Mouse (Mus musculus): ENCODE measurements around the gene Nmi. TPM values are rescaled to one million over a fixed set of nuclear protein-coding genes. Genes with fewer than 3 reads are reported as not detected.

The Nmi gene
- total and polyA plus RNA-seq, 3 experiments = 37.8 to 60.1 (median 51.9) TPM

DNA sequence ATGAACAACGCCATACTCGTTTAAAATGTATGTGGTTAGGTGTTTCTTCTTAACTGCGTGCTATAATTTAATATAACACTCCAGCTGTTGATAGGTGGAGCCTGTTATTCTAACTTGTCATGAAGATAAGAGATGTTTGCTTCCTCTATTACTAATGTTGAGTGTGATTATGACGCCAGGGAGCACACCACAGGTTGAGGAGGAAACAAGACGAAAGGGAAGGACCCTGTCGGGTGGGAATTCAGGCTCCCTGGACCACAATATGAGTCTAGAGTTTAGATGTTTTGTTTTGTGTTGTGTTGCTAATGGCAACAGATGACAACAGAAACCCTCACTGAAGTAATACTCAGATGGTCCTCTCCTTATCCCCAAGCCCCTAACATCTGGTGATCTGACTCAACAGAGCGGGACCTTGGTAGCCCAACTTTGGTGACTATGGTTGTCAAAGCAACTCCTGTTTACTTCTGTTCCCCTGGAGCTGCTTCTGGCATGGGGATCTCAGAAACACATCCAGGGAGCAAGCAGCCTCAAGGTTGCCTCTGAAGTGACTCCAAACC is 19.6 kb downstream of the Nmi start:
- no peak overlapping the region for H3K4me2 ChIP-seq (ENCODE audit: insufficient read depth, low read depth, poor library complexity, severe bottlenecking)
- in situ Hi-C loops (cut with MboI; ENCODE audit: low pct_ligation_motif_present, low pct_unique_long_range_greater_than_20kb, low sequenced_read_pairs) (no loop called here), dilution Hi-C loops (cut with MboI; ENCODE audit: extremely low pct_ligation_motif_present, extremely low pct_unique_long_range_greater_than_20kb, low sequenced_read_pairs) (no loop called here)
- no peak overlapping the region for H3K27ac ChIP-seq (ENCODE audit: insufficient read depth, low read depth)
- H3K4me3 ChIP-seq (replicated peaks in 1 of 3; ENCODE audit: low read depth in 2 of 3, low read length in 2 of 3, poor library complexity in 1 of 3) = no peak overlapping the region
- H3K9ac ChIP-seq (ENCODE audit: insufficient read depth, low read depth) = no peak overlapping the region
- no peaks in the 10 kb centered on the region for H3K4me1 ChIP-seq (ENCODE audit: control insufficient read depth in 1 of 2, insufficient read depth in 2 of 2)
- H3K9me3 ChIP-seq (replicated peaks; ENCODE audit: low read length) = no peaks in the 10 kb centered on the region
- H3K27me3 ChIP-seq (replicated peaks) = no peaks in the 10 kb centered on the region
- DNase-seq (ENCODE audit: extremely low read depth) = no peak
- peaks cover 34 to 71% of the 10 kb centered on the region in 2 experiments for H3K36me3 ChIP-seq (replicated peaks in 1 of 2; ENCODE audit: control insufficient read depth in 1 of 2, insufficient read depth in 1 of 2, low read length in 1 of 2)
- H3K79me2 ChIP-seq (replicated peaks; ENCODE audit: control insufficient read depth, extremely low read depth, insufficient read depth, poor library complexity, severe bottlenecking) = no peaks in the 10 kb centered on the region
- no peak for TF ChIP-seq KAT2A (IDR thresholded peaks at IDR 0.05; ENCODE audit: insufficient replicate concordance, low read length)

DNA sequence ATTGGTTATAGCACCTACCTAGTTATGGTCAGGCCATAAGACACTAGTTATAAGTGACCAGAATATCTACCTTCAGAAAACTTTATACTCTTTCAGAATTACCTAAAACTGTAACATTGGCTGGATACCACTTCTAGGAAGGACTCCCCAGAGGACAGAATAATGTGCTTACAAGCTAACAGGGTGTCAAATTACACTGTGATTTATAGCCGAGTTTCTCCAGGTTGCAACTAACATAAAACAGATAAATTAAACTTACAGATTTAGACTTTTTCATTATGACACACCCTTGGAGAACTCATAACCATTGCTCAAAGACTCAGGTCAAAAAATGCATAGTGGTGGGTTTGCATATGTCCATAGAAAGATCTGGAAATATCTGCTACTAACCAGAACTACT is 22.4 kb downstream of the Nmi start:
- Histone ChIP-seq H3K36me3 (replicated peaks in 1 of 2; ENCODE audit: control insufficient read depth in 1 of 2, insufficient read depth in 1 of 2, low read length in 1 of 2) (peaks cover 28 to 62% of the 10 kb centered on the region in 2 experiments), H3K79me2 (replicated peaks; ENCODE audit: control insufficient read depth, extremely low read depth, insufficient read depth, poor library complexity, severe bottlenecking) (no peaks in the 10 kb centered on the region), H3K27ac (ENCODE audit: insufficient read depth, low read depth) (no peak overlapping the region), H3K4me2 (ENCODE audit: insufficient read depth, low read depth, poor library complexity, severe bottlenecking) (no peak overlapping the region), H3K9ac (ENCODE audit: insufficient read depth, low read depth) (no peak overlapping the region), H3K4me1 (ENCODE audit: control insufficient read depth in 1 of 2, insufficient read depth in 2 of 2) (no peaks in the 10 kb centered on the region), H3K27me3 (replicated peaks) (no peaks in the 10 kb centered on the region), H3K9me3 (replicated peaks; ENCODE audit: low read length) (no peaks in the 10 kb centered on the region), H3K4me3 (replicated peaks in 1 of 3; ENCODE audit: low read depth in 2 of 3, low read length in 2 of 3, poor library complexity in 1 of 3) (no peak overlapping the region)
- DNase-seq (ENCODE audit: extremely low read depth) = no peak
- in situ Hi-C loops (cut with MboI; ENCODE audit: low pct_ligation_motif_present, low pct_unique_long_range_greater_than_20kb, low sequenced_read_pairs) (no loop called here), dilution Hi-C loops (cut with MboI; ENCODE audit: extremely low pct_ligation_motif_present, extremely low pct_unique_long_range_greater_than_20kb, low sequenced_read_pairs) (no loop called here)
- no peak for TF ChIP-seq MXI1 (IDR thresholded peaks at IDR 0.05; ENCODE audit: low read depth, low read length)
- TF ChIP-seq HCFC1 (IDR thresholded peaks at IDR 0.05; ENCODE audit: low read depth, low read length) = no peak
- no peak for TF ChIP-seq CHD2 (IDR thresholded peaks at IDR 0.05; ENCODE audit: low read length)

DNA sequence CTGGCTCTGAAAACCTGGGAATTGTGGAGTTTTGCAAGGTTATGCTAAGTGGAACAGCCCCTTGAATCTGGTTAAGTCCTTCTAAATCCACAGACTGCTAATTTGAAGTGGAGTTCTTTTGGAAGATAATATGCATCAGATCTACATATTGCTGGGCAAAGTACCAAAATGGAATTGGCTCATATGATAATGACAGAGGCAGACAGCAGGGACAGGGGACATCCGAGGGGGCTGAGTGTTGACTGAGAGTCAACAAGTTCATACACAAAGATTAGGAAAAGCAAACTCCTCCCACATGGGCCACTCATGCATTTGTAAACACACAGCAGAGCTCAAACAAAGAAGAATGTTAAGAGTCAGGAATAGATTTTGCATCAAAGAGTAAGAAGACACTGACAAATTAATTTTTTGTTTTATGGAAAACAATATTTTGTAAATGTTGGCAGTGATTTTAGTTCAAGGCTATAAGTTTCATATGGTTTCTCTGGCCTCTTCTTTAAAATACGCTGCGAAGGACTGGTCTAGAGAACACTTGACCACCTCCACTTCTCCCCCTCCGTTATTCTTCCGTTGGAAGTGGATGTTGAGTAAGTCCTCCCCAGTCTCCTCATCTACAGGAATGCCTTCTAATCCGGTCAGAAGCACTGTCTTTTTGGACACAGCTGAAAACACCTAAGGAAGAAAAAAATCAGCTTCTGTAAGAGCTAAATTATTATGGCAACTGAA is 25.0 kb downstream of the Nmi start:
- DNase-seq (ENCODE audit: extremely low read depth) = no peak
- Histone ChIP-seq H3K27ac (ENCODE audit: insufficient read depth, low read depth) (no peak overlapping the region), H3K27me3 (replicated peaks) (no peaks in the 10 kb centered on the region), H3K36me3 (replicated peaks in 1 of 2; ENCODE audit: control insufficient read depth in 1 of 2, insufficient read depth in 1 of 2, low read length in 1 of 2) (peaks cover 18 to 44% of the 10 kb centered on the region in 2 experiments), H3K4me3 (replicated peaks in 1 of 3; ENCODE audit: low read depth in 2 of 3, low read length in 2 of 3, poor library complexity in 1 of 3) (no peak overlapping the region), H3K4me2 (ENCODE audit: insufficient read depth, low read depth, poor library complexity, severe bottlenecking) (no peak overlapping the region), H3K9me3 (replicated peaks; ENCODE audit: low read length) (no peaks in the 10 kb centered on the region), H3K4me1 (ENCODE audit: control insufficient read depth in 1 of 2, insufficient read depth in 2 of 2) (no peaks in the 10 kb centered on the region), H3K9ac (ENCODE audit: insufficient read depth, low read depth) (no peak overlapping the region), H3K79me2 (replicated peaks; ENCODE audit: control insufficient read depth, extremely low read depth, insufficient read depth, poor library complexity, severe bottlenecking) (no peaks in the 10 kb centered on the region)
- TF ChIP-seq POLR2A (IDR thresholded peaks at IDR 0.05; ENCODE audit: low read depth, low read length) (no peak), TBP (conservative IDR thresholded peaks at IDR 0.05; ENCODE audit: low read depth, low read length) (no peak), CHD2 (IDR thresholded peaks at IDR 0.05; ENCODE audit: low read length) (no peak), BHLHE40 (IDR thresholded peaks at IDR 0.05; ENCODE audit: low read depth, low read length) (no peak), ELF1 (IDR thresholded peaks at IDR 0.05; ENCODE audit: low read depth, low read length) (no peak), RAD21 (IDR thresholded peaks at IDR 0.05; ENCODE audit: low read depth, low read length) (no peak), KAT2A (IDR thresholded peaks at IDR 0.05; ENCODE audit: insufficient replicate concordance, low read length) (no peak), HCFC1 (IDR thresholded peaks at IDR 0.05; ENCODE audit: low read depth, low read length) (no peak), TCF12 (IDR thresholded peaks at IDR 0.05; ENCODE audit: low read depth, low read length) (no peak), EP300 (IDR thresholded peaks at IDR 0.05; ENCODE audit: low read length) (no peak)
- dilution Hi-C loops (cut with MboI; ENCODE audit: extremely low pct_ligation_motif_present, extremely low pct_unique_long_range_greater_than_20kb, low sequenced_read_pairs) (no loop called here), in situ Hi-C loops (cut with MboI; ENCODE audit: low pct_ligation_motif_present, low pct_unique_long_range_greater_than_20kb, low sequenced_read_pairs) (no loop called here)
